Mouse (Mus musculus) layer of hippocampus, postnatal 10 days (tissue): ENCODE results near the gene Satb2. TPM values are rescaled to one million over a fixed set of nuclear protein-coding genes. Genes with fewer than 3 reads are reported as not detected.
A peak's percentile ranks its signal among the peaks of the same experiment; 100 is the strongest.

Source experiments
- DNase-seq, 2 experiments: peaks; one replicate each; pipeline ENCODE4 v3.0.0; 2021; ENCODE audit warnings: low spot score in 2 of 2
- total RNA-seq, 2 experiments: library from RNA; stranded (reverse); gene quantifications; 2 replicates each; pipeline ENCODE4 v1.2.3; 2021

Gene Satb2
- total RNA-seq, 2 experiments from 2014 or later, result 19.0 to 19.7 TPM

GRCm38 (mm10) chr1:56974187-56974586 is 4.3 kb downstream of the Satb2 start:
- DNase-seq, result no peak

GRCm38 (mm10) chr1:56973593-56973950 is 4.9 kb downstream of the Satb2 start:
- DNase-seq, result no peak

- peak; percentile 97 for DNase-seq
Measured at GRCm38 (mm10) chr1:56972950-56973592, 5.4 kb downstream of the Satb2 start.

- DNase-seq, result peak; percentile 44 to 54
Measured at GRCm38 (mm10) chr1:56972251-56972949, 6.0 kb downstream of the Satb2 start.

- DNase-seq, result no peak
Measured at GRCm38 (mm10) chr1:56971942-56972250, 6.6 kb downstream of the Satb2 start.

- DNase-seq, result no peak
Measured at GRCm38 (mm10) chr1:56971441-56971861, 7.0 kb downstream of the Satb2 start.

- DNase-seq, result peak in 1 of 2 experiments; percentile 14
Measured at GRCm38 (mm10) chr1:56970740-56971141, 7.7 kb downstream of the Satb2 start.

- DNase-seq, result no peak
Measured at GRCm38 (mm10) chr1:56969364-56970360, 8.8 kb downstream of the Satb2 start.

- no peak for DNase-seq
Measured at GRCm38 (mm10) chr1:56965879-56966579, 12.4 kb downstream of the Satb2 start.

- DNase-seq, result no peak
Measured at GRCm38 (mm10) chr1:56964493-56964892, 14.0 kb downstream of the Satb2 start.

GRCm38 (mm10) chr1:56963291-56963690 is 15.2 kb downstream of the Satb2 start:
- DNase-seq, result no peak

- DNase-seq, result no peak
Measured at GRCm38 (mm10) chr1:56958996-56959395, 19.5 kb downstream of the Satb2 start.

- DNase-seq, result no peak
Measured at GRCm38 (mm10) chr1:56957942-56958341, 20.5 kb downstream of the Satb2 start.

GRCm38 (mm10) chr1:56956811-56957210 is 21.6 kb downstream of the Satb2 start:
- DNase-seq, result no peak

- no peak for DNase-seq
Measured at GRCm38 (mm10) chr1:56955739-56956085, 22.7 kb downstream of the Satb2 start.

- DNase-seq, result no peak
Measured at GRCm38 (mm10) chr1:56955055-56955738, 23.3 kb downstream of the Satb2 start.

- no peak for DNase-seq
Measured at GRCm38 (mm10) chr1:56953538-56953937, 24.9 kb downstream of the Satb2 start.

- no peak for DNase-seq
Measured at GRCm38 (mm10) chr1:56951980-56952379, 26.5 kb downstream of the Satb2 start.

GRCm38 (mm10) chr1:56951525-56951924 is 26.9 kb downstream of the Satb2 start:
- no peak for DNase-seq

- DNase-seq, result no peak
Measured at GRCm38 (mm10) chr1:56939432-56939831, 39.0 kb downstream of the Satb2 start.

GRCm38 (mm10) chr1:56938432-56938831 is 40.0 kb downstream of the Satb2 start:
- no peak for DNase-seq
